Mouse (Mus musculus): Measurements from ENCODE around the gene Gak. TPM values are rescaled to one million over a fixed set of nuclear protein-coding genes. Genes with fewer than 3 reads are reported as not detected.

Gene Gak
- total RNA-seq, 2 experiments from 2014 or later = 98.1 to 98.8 TPM

DNA sequence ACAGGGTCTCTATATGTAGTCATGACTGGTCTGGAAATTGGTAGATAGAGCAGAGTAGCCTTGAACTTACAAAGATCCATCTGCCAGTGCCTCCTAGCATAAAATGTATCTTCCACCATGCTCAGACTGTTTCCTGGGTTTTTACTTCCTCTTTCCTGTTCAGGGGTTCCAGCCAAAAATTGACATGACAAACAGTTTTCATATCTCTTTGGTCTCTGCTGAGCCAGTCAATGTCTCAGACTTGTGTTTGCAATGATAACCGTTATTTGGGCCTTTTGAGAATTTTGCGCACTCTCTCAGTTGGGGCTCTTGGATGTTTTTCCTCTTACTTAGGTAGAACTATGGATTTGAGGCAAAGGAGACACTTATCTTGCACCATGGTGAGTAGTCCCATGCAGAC, 95.4 kb downstream of the Gak start:
- intact Hi-C loops (cut with DNase I) = no loop called here
- DNase-seq (ENCODE audit: low spot score in 2 of 2) = no peak

DNA sequence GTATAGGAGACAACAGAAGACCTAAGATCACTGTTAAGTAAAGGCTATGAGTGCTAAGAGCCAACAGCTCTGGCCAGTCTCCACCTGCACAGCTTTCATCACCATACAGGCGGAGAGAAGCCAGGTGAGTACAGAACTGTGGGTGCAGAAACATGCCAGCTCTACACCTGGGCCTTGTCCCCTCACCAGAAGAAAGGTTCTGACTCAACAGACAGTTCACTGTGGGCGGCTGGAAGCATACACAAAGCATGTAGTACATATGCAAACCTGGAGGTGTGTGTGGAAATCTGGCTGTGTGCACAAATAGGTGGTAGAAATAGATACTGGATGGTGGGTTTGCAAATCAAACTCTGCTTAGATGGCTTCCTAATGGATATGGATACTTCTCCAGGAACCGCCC, 107.0 kb downstream of the Gak start:
- no peak for DNase-seq (ENCODE audit: low spot score in 2 of 2)
- intact Hi-C loops (cut with DNase I) = no loop called here

DNA sequence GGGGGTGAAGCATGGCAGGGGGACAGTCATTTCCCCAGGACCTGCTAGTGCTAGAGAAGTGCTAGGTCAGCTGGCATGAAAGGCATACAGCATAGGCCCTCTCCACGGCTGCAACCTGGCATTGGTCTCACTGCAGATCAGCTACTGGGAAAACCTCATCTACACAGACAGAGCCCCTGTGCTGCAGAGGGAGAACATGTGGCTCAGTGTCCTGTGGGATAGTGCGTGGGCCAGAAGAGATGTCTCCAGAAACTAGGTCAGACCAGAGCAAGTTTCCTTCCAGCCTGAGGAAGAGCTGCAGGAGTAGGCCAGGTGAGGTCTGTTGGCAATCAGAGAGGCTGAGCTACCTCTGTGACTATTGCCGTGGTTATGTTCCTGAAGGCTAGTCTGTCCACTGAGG, 107.7 kb downstream of the Gak start:
- intact Hi-C loops (cut with DNase I) = no loop called here
- DNase-seq (ENCODE audit: low spot score in 2 of 2) = no peak

DNA sequence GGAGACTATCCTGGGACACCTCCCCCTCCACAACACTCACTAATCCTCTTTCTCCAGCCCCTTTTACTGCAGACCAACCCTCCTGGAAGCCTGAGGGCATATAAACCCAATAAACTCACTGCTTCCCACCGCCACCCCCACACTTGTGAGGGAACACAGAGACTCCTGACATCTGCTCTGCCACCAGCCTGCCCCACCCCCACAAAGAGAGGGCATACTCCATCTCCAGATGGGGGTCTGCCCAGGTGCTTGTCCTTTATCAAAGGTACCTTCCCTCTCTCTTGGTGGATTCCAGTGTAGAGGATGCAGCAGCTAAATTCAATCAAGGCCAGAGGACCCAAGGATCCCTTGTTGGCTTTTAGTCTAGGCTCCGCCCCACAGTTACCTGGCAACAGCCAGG, 108.5 kb downstream of the Gak start:
- intact Hi-C loops (cut with DNase I) = no loop called here
- DNase-seq (ENCODE audit: low spot score in 2 of 2) = no peak

DNA sequence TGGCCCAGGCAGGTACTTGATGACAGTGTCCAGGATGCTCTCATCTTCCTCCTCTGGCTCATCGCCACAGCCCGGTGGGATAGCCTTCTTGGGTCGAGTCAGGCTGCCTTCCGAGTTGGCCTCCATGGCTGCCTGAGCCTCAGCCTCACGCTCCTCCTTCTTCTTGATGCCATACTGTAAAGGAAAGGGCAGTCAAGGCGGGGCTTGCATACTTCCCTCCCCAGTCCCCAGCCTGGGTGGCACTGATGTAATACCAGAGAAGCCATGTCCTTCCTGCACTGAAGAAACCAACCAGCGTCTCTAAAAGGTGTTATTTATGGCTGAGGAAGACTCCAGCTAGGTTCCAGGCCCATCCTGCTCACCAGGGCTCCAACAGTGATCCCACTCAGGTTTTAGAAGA, 109.4 kb downstream of the Gak start:
- intact Hi-C loops (cut with DNase I) = no loop called here
- DNase-seq (ENCODE audit: low spot score in 2 of 2) = no peak

Other genes with a start within 250 kb of the Gak start
- gene Pde6b, start 241.4 kb downstream of the Gak start, total RNA-seq (2021) = under 1 TPM; 0.30 to 0.36 TPM
- 100 to 1,000 TPM; 230 to 258 TPM for gene Atp5k, start 195.3 kb downstream of the Gak start, total RNA-seq (2021)
- gene Mfsd7a, start 180.9 kb downstream of the Gak start, total RNA-seq (2021) = under 1 TPM; 0.94 to 0.97 TPM
- 10 to 100 TPM; 51.8 to 56.5 TPM for gene Pcgf3, start 168.5 kb downstream of the Gak start, total RNA-seq (2021)
- 100 to 1,000 TPM; 644 to 792 TPM for gene Cplx1, start 79.7 kb downstream of the Gak start, total RNA-seq (2021)
- 10 to 100 TPM; 40.7 to 41.4 TPM for gene Tmem175, start within 50 bp of the Gak start, total RNA-seq (2021)
- 10 to 100 TPM; 13.8 to 18.8 TPM for gene Idua, start 30.6 kb upstream of the Gak start, total RNA-seq (2021)
- gene Dgkq, start 39.9 kb upstream of the Gak start, total RNA-seq (2021) = 10 to 100 TPM; 40.5 to 57.7 TPM
- under 1 TPM; 0.93 to 0.94 TPM for gene Slc26a1, start 45.8 kb upstream of the Gak start, total RNA-seq (2021)
- 10 to 100 TPM; 16.4 to 23.8 TPM for gene Fgfrl1, start 62.6 kb upstream of the Gak start, total RNA-seq (2021)
- gene Rnf212, start 145.2 kb upstream of the Gak start, total RNA-seq (2021) = not detected
- not detected for gene Tmed11, start 165.6 kb upstream of the Gak start, total RNA-seq (2021)
- gene Vmn2r8, start 179.1 kb upstream of the Gak start, total RNA-seq (2021) = not detected
- not detected for gene Vmn2r9, start 222.8 kb upstream of the Gak start, total RNA-seq (2021)